Mouse (Mus musculus) limb, embryonic 15.5 days (tissue): ENCODE results near the gene Msh3. TPM values are rescaled to one million over a fixed set of nuclear protein-coding genes. Genes with fewer than 3 reads are reported as not detected.
"Not testable (repeated sequence)": the region's sequence is repeated elsewhere in the genome, so short reads cannot be mapped to it uniquely, and the experiment has no call there.

Experiments
- ATAC-seq: fragments of 200-750 bp; cut with Nextera tagmentation; 2 replicates; pipeline ENCODE4 v1.8.0; 2017; ENCODE audit warnings: low read depth, moderate TSS enrichment; ENCODE audit not compliant: insufficient number of reproducible peaks, low FRiP score, low TSS enrichment
- H3K27ac ChIP-seq: fragments of 300-500 bp; sonication (generic); 2 replicates; pipeline ENCODE4 v1.5.1; 2015; ENCODE audit warnings: moderate library complexity, mild to moderate bottlenecking, inconsistent platforms
- H3K27me3 ChIP-seq: fragments of 300-500 bp; sonication (generic); 2 replicates; pipeline ENCODE4 v1.6.1; 2015; ENCODE audit warnings: inconsistent platforms
- H3K36me3 ChIP-seq: fragments of 300-500 bp; sonication (generic); 2 replicates; pipeline ENCODE4 v1.6.1; 2015; ENCODE audit warnings: inconsistent platforms
- H3K4me1 ChIP-seq: fragments of 300-500 bp; sonication (generic); 2 replicates; pipeline ENCODE4 v1.6.1; 2015; ENCODE audit warnings: inconsistent platforms
- H3K4me2 ChIP-seq: fragments of 300-500 bp; sonication (generic); 2 replicates; pipeline ENCODE4 v1.6.1; 2015; ENCODE audit warnings: mild to moderate bottlenecking, inconsistent platforms
- H3K4me3 ChIP-seq: fragments of 300-500 bp; sonication (generic); 2 replicates; pipeline ENCODE4 v1.5.1; 2015; ENCODE audit warnings: mild to moderate bottlenecking, inconsistent platforms
- H3K9ac ChIP-seq: fragments of 300-500 bp; sonication (generic); 2 replicates; pipeline ENCODE4 v1.6.1; 2015; ENCODE audit warnings: inconsistent platforms
- H3K9me3 ChIP-seq: fragments of 300-500 bp; sonication (generic); 2 replicates; pipeline ENCODE4 v1.6.1; 2016; ENCODE audit warnings: inconsistent platforms
- WGBS: fragments of 180-500 bp; shearing (Covaris S2); methylation state at CpG from one replicate; pipeline ENCODE4 v1.1.7; 2015; 5-methylcytosine and 5-hydroxymethylcytosine counted together
- polyA plus RNA-seq: library from polyadenylated mRNA; unstranded; fragments of >200 nt; fragmentation: Nextera tagmentation; extraction: Ambion mirVana; gene quantifications from 2 replicates; pipeline ENCODE4 v1.2.1, GENCODE M21; 2015

Msh3 gene
- polyA plus RNA-seq: 21.4 and 22.1 TPM in 2 replicates

GRCm38 (mm10) chr13:92354456-92355271, at the start of gene Msh3, which contains the start of gene Dhfr:
Gene Msh3 (minus strand): TSS chr13:92355003.
Gene Dhfr (plus strand): TSS chr13:92354726.
- H3K27me3 ChIP-seq: no peaks in the 10 kb centered on the region
- H3K4me1 ChIP-seq: peaks cover 24% of the 10 kb centered on the region
- ATAC-seq: peak; percentile 98
- H3K27ac ChIP-seq: peak within 1 kb of the TSS; percentile 96
- peak within 1 kb of the TSS; percentile 80 for H3K4me3 ChIP-seq
- H3K9me3 ChIP-seq: no peaks in the 10 kb centered on the region
- H3K9ac ChIP-seq: peak within 1 kb of the TSS; percentile 74
- WGBS: 1% methylated on average over 76 of the region's 76 CpGs
- H3K36me3 ChIP-seq: peaks cover 14% of the 10 kb centered on the region; the same call in 1 of the 2 replicates
- H3K4me2 ChIP-seq: peak within 1 kb of the TSS; percentile 97

DNA sequence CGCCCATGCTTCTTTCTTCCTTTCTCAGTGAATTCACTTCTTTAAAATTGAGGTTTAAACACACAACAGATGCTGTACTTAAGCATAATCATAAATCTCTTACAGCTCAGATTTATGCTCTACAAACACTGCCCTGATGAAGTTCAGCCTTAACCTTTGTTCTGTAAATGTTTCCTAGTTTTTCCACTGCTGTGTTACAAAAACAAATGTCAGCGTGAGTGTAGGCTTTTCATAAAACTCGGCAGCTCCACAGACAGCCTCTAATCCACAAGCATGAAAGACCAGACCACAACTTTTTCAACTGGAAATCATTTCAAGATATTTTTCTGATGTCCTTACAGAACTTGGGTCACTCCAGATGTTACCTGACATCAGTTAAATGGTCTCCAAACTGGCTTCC, 48.7 kb upstream of the Msh3 start:
- H3K9ac ChIP-seq: no peak overlapping the region
- no peak for ATAC-seq
- 52% methylated on average over 3 of the region's 3 CpGs for WGBS
- no peaks in the 10 kb centered on the region for H3K36me3 ChIP-seq
- no peak overlapping the region for H3K27ac ChIP-seq
- no peaks in the 10 kb centered on the region for H3K9me3 ChIP-seq
- H3K27me3 ChIP-seq: no peaks in the 10 kb centered on the region
- H3K4me1 ChIP-seq: no peaks in the 10 kb centered on the region
- H3K4me2 ChIP-seq: no peak overlapping the region
- no peak overlapping the region for H3K4me3 ChIP-seq

GRCm38 (mm10) chr13:92402063-92402462, 47.3 kb upstream of the Msh3 start:
- no peak overlapping the region for H3K9ac ChIP-seq
- H3K36me3 ChIP-seq: no peaks in the 10 kb centered on the region
- 62% methylated on average over 2 of the region's 2 CpGs for WGBS
- no peaks in the 10 kb centered on the region for H3K9me3 ChIP-seq
- no peaks in the 10 kb centered on the region for H3K27me3 ChIP-seq
- no peak overlapping the region for H3K27ac ChIP-seq
- H3K4me2 ChIP-seq: no peak overlapping the region
- ATAC-seq: no peak
- no peaks in the 10 kb centered on the region for H3K4me1 ChIP-seq
- no peak overlapping the region for H3K4me3 ChIP-seq

DNA sequence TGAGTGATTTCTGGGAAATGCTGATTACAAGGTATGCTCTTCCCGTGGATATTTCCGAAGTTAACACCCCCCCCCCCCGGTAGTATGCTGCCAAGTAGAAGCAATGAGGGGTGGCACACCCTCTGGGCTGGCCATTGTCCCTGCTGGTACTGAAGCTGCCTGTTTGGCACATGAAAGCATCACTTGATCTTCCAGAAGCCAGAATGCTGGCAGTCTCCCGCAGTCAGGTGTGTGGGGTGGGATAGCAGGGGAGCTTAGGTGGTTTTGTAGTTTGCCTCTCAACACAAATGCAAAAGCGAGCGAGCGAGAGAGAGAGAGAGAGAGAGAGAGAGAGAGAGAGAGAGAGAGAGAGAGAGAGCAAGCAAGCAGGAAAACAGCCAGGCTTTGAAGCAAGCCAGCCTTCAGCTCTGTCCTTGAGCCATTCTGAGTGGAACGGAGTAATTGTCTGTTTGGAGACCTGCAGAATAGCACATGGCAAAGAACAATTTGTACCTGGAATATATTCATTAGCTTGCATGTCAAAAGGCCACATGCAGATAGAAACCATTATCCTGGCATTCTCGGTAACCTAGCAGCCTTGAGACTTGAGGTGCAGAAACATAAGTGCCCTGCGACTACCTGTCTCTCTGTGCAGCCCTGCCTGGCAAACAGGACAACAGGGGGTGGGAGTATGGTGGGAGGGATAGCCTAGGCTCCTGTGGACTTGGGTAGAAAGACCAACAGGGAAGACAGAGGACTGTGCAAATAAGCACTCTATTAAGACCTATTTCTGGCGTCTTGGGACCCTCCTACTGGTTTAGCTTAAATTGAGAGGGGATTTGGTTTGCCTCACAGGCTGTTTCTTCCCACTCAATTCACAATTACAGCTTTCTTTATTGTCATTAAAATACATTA, 43.9 kb upstream of the Msh3 start:
- Histone ChIP-seq H3K27me3 (no peaks in the 10 kb centered on the region), H3K9ac (no peak overlapping the region), H3K27ac (no peak overlapping the region), H3K4me1 (no peaks in the 10 kb centered on the region), H3K4me2 (no peak overlapping the region), H3K4me3 (no peak overlapping the region), H3K9me3 (no peaks in the 10 kb centered on the region), H3K36me3 (no peaks in the 10 kb centered on the region)
- 72% methylated on average over 11 of the region's 11 CpGs for whole genome bisulfite sequencing
- ATAC-seq: no peak

GRCm38 (mm10) chr13:92393047-92393661, 38.4 kb upstream of the Msh3 start:
- no peaks in the 10 kb centered on the region for H3K27me3 ChIP-seq
- no peak overlapping the region for H3K27ac ChIP-seq
- H3K4me2 ChIP-seq: no peak overlapping the region
- WGBS: 72% methylated on average over 12 of the region's 12 CpGs
- no peak overlapping the region for H3K4me3 ChIP-seq
- H3K9ac ChIP-seq: no peak overlapping the region
- H3K36me3 ChIP-seq: no peaks in the 10 kb centered on the region
- no peaks in the 10 kb centered on the region for H3K9me3 ChIP-seq
- no peak for ATAC-seq
- no peaks in the 10 kb centered on the region for H3K4me1 ChIP-seq

GRCm38 (mm10) chr13:92387367-92387766, 32.6 kb upstream of the Msh3 start:
- Histone ChIP-seq H3K36me3 (peaks cover 3% of the 10 kb centered on the region; the same call in 1 of the 2 replicates), H3K27me3 (no peaks in the 10 kb centered on the region), H3K4me2 (no peak overlapping the region), H3K9me3 (no peaks in the 10 kb centered on the region), H3K9ac (no peak overlapping the region), H3K4me1 (no peaks in the 10 kb centered on the region), H3K4me3 (no peak overlapping the region), H3K27ac (no peak overlapping the region)
- no peak for ATAC-seq
- WGBS: 69% methylated on average over 3 of the region's 3 CpGs

DNA sequence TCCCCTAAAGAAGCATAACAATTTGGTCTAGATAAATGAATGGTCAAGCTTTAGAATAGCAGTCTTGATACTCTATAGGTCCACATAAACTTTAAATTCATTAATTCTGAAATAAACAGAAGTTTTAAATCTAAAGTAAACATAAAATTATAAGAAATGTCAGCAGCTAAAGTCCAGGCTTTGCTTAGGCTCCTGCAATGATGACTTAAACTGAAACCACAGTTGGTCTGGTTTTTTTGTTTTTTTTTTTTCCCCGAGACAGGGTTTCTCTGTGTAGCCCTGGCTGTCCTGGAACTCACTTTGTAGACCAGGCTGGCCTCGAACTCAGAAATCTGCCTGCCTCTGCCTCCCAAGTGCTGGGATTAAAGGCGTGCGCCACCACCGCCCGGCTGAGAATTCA, 16.7 kb upstream of the Msh3 start:
- not testable (repeated sequence) for H3K27ac ChIP-seq, H3K4me2 ChIP-seq, H3K9ac ChIP-seq, H3K27me3 ChIP-seq, H3K9me3 ChIP-seq, H3K4me3 ChIP-seq, H3K4me1 ChIP-seq, ATAC-seq
- 94% methylated on average over 6 of the region's 6 CpGs for WGBS
- H3K36me3 ChIP-seq: peaks cover 16% of the 10 kb centered on the region; the same call in 1 of the 2 replicates

DNA sequence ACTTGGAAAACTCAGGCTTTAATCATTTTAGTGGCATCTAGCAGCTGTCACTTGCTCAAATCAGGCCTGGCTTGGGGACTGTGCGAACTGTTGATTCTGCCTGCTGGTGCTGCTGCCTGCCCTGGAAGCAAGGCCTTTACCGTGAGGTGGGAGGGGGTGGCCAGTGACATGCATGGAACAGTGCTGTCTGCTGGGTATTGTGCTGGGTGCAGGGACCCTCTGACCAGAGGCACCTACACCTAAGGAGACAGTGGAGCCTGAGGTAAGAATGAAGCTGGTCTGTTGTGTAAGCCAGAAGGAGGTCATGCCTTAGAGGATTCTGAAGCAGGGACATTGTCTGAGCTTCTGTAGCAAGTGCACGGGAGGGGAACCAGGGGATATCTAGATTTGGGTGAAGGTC, 16.0 kb upstream of the Msh3 start:
- H3K9ac ChIP-seq: no peak overlapping the region
- no peak overlapping the region for H3K27ac ChIP-seq
- 93% methylated on average over 3 of the region's 3 CpGs for WGBS
- H3K36me3 ChIP-seq: peaks cover 16% of the 10 kb centered on the region; the same call in 1 of the 2 replicates
- no peaks in the 10 kb centered on the region for H3K9me3 ChIP-seq
- H3K4me1 ChIP-seq: no peaks in the 10 kb centered on the region
- no peak overlapping the region for H3K4me3 ChIP-seq
- ATAC-seq: no peak
- no peaks in the 10 kb centered on the region for H3K27me3 ChIP-seq
- no peak overlapping the region for H3K4me2 ChIP-seq

GRCm38 (mm10) chr13:92365312-92365711, 10.5 kb upstream of the Msh3 start:
- H3K27me3 ChIP-seq: no peaks in the 10 kb centered on the region
- H3K4me2 ChIP-seq: no peak overlapping the region
- no peak overlapping the region for H3K4me3 ChIP-seq
- H3K36me3 ChIP-seq: peaks cover 16% of the 10 kb centered on the region; the same call in 1 of the 2 replicates
- ATAC-seq: no peak
- no peak overlapping the region for H3K9ac ChIP-seq
- 41% methylated on average over 4 of the region's 4 CpGs for WGBS
- H3K27ac ChIP-seq: no peak overlapping the region
- no peaks in the 10 kb centered on the region for H3K4me1 ChIP-seq
- H3K9me3 ChIP-seq: no peaks in the 10 kb centered on the region

DNA sequence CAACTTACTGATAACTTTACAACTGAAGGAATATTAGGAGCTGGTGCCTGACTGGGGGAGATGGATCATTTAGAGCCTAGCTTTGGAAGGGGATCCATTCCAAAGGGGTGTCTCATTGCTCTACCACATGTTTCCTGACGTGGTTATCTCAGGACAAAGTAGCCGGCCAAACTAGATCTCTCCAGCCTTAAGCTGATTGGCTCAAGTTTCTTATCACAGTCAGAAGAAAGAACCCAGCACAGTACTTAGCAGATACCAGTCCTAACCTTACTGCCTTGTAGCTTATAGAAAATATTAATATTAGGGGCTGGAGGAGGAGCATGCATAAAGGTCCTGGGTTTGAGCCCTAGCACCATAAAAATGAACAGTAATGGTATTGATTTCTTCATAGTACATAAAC, 6.8 kb upstream of the Msh3 start:
- no peak for ATAC-seq
- Histone ChIP-seq H3K27ac (no peak overlapping the region), H3K27me3 (no peaks in the 10 kb centered on the region), H3K4me3 (no peak overlapping the region), H3K4me1 (peaks cover under 1% of the 10 kb centered on the region; the same call in 1 of the 2 replicates), H3K9me3 (no peaks in the 10 kb centered on the region), H3K9ac (no peak overlapping the region), H3K36me3 (peaks cover 16% of the 10 kb centered on the region; the same call in 1 of the 2 replicates), H3K4me2 (no peak overlapping the region)
- 86% methylated on average over 2 of the region's 2 CpGs for WGBS

- Histone ChIP-seq H3K4me3 (no peak overlapping the region), H3K4me1 (peaks cover 24% of the 10 kb centered on the region), H3K4me2 (no peak overlapping the region), H3K9me3 (no peaks in the 10 kb centered on the region), H3K27ac (no peak overlapping the region), H3K9ac (no peak overlapping the region), H3K36me3 (peaks cover 16% of the 10 kb centered on the region; the same call in 1 of the 2 replicates), H3K27me3 (no peaks in the 10 kb centered on the region)
- ATAC-seq: no peak
- WGBS: 54% methylated on average over 2 of the region's 2 CpGs
These were observed 2.8 kb upstream of the Msh3 start for GRCm38 (mm10) chr13:92357644-92358043.
